Mouse (Mus musculus): ENCODE measurements around the gene Gm13030. TPM values are rescaled to one million over a fixed set of nuclear protein-coding genes. Genes with fewer than 3 reads are reported as not detected.
"Not testable (repeated sequence)": the region's sequence is repeated elsewhere in the genome, so short reads cannot be mapped to it uniquely, and the experiment has no call there.

Gm13030 gene
- polyA plus RNA-seq, 1 experiment from 2014 or later = not detected

DNA sequence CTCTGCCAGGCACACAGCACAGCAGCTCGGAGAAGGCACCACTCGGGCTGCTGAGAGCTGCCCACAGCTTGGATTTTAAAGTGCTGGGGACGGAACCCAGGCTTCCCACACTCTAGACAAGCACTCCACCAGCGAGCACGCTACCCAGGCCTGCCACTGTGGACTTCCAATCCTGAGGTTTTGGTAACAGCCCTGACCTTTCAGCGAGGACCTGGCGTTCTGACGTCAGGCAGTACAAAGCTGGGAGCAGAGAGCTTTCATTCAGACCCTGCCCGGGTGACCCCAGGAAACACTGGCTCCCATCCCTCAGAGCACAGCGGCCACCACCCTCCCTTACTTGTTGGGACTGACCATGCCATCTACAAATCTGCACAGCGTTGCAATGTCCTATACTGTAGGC, 20.0 kb upstream of the Gm13030 start:
- WGBS (ENCODE audit: insufficient replicate concordance) = 79% methylated on average over 11 of the region's 11 CpGs
- H3K4me3 ChIP-seq (ENCODE audit: low read depth, low read length); H3K27ac ChIP-seq (ENCODE audit: low read length); H3K4me1 ChIP-seq (ENCODE audit: control insufficient read depth, low read depth, low read length); H3K9ac ChIP-seq (ENCODE audit: low read depth, low read length); H3K27me3 ChIP-seq (ENCODE audit: control insufficient read depth, insufficient read depth, low read depth, low read length); ATAC-seq (ENCODE audit: low read depth); H3K4me2 ChIP-seq (ENCODE audit: low read depth, low read length); H3K36me3 ChIP-seq (ENCODE audit: control insufficient read depth, insufficient read depth); H3K9me3 ChIP-seq (replicated peaks; ENCODE audit: control insufficient read depth, low read length): not testable (repeated sequence)

DNA sequence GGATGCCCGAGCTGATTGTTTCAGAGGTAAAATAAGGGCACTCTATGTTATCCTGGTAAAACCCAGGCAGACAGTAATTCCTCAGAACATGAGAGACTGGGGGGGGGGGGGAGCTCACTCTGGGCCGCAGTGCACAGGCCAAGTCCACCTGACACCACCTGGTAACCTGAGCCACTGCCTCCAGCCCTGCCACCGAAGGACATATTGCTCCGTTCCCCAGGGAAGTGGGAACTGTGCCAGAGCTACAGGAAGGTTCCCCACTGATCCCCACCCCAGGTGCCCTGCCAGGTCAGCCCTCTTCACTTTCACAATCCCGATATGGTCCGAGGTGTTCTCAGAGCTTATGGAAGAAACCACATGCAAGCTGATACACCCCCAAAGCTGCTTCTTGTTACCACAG, 18.9 kb upstream of the Gm13030 start:
- no peaks in the 10 kb centered on the region for H3K27me3 ChIP-seq (ENCODE audit: control insufficient read depth, insufficient read depth, low read depth, low read length)
- 72% methylated on average over 6 of the region's 6 CpGs for WGBS (ENCODE audit: insufficient replicate concordance)
- H3K36me3 ChIP-seq (ENCODE audit: control insufficient read depth, insufficient read depth) = peaks cover 3% of the 10 kb centered on the region; the same call in 1 of the 2 replicates
- no peak overlapping the region for H3K4me3 ChIP-seq (ENCODE audit: low read depth, low read length)
- no peak overlapping the region for H3K4me2 ChIP-seq (ENCODE audit: low read depth, low read length)
- H3K9ac ChIP-seq (ENCODE audit: low read depth, low read length) = no peak overlapping the region
- H3K4me1 ChIP-seq (ENCODE audit: control insufficient read depth, low read depth, low read length) = no peaks in the 10 kb centered on the region
- H3K27ac ChIP-seq (ENCODE audit: low read length) = no peak overlapping the region
- no peak for ATAC-seq (ENCODE audit: low read depth)
- no peaks in the 10 kb centered on the region for H3K9me3 ChIP-seq (replicated peaks; ENCODE audit: control insufficient read depth, low read length)

DNA sequence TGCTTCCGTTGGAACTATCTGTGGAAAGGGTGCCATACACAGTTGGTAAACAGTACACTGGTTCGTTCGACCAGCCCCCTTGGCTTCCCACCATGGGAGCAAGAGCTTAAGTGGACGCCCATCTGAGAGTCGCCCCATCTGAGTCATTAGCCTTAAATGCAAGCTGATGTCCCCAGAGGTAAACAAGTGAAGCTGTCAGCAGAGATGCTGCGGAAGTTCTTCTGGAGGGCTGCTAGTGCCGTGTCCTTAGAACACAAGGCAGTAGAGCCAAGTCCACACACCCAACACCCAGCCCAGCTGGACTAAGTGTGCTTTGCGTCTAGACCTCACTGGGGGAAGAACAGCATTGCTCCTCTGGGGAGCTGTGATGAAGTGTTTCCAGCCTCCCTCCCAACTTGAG, 15.9 kb upstream of the Gm13030 start:
- Histone ChIP-seq H3K36me3 (ENCODE audit: control insufficient read depth, insufficient read depth) (no peaks in the 10 kb centered on the region), H3K9ac (ENCODE audit: low read depth, low read length) (no peak overlapping the region), H3K4me3 (ENCODE audit: low read depth, low read length) (no peak overlapping the region), H3K4me1 (ENCODE audit: control insufficient read depth, low read depth, low read length) (no peaks in the 10 kb centered on the region), H3K27ac (ENCODE audit: low read length) (no peak overlapping the region), H3K27me3 (ENCODE audit: control insufficient read depth, insufficient read depth, low read depth, low read length) (no peaks in the 10 kb centered on the region), H3K9me3 (replicated peaks; ENCODE audit: control insufficient read depth, low read length) (no peaks in the 10 kb centered on the region), H3K4me2 (ENCODE audit: low read depth, low read length) (no peak overlapping the region)
- 55% methylated on average over 8 of the region's 8 CpGs for WGBS (ENCODE audit: insufficient replicate concordance)
- ATAC-seq (ENCODE audit: low read depth) = no peak

GRCm38 (mm10) chr4:138889165-138889564, 15.4 kb upstream of the Gm13030 start:
- H3K4me2 ChIP-seq (ENCODE audit: low read depth, low read length) = no peak overlapping the region
- no peaks in the 10 kb centered on the region for H3K27me3 ChIP-seq (ENCODE audit: control insufficient read depth, insufficient read depth, low read depth, low read length)
- WGBS (ENCODE audit: insufficient replicate concordance) = 59% methylated on average over 7 of the region's 7 CpGs
- no peaks in the 10 kb centered on the region for H3K4me1 ChIP-seq (ENCODE audit: control insufficient read depth, low read depth, low read length)
- H3K9ac ChIP-seq (ENCODE audit: low read depth, low read length) = no peak overlapping the region
- no peak overlapping the region for H3K27ac ChIP-seq (ENCODE audit: low read length)
- H3K9me3 ChIP-seq (replicated peaks; ENCODE audit: control insufficient read depth, low read length) = no peaks in the 10 kb centered on the region
- H3K36me3 ChIP-seq (ENCODE audit: control insufficient read depth, insufficient read depth) = no peaks in the 10 kb centered on the region
- ATAC-seq (ENCODE audit: low read depth) = no peak
- H3K4me3 ChIP-seq (ENCODE audit: low read depth, low read length) = no peak overlapping the region

- no peak overlapping the region for H3K9ac ChIP-seq (ENCODE audit: low read depth, low read length)
- WGBS (ENCODE audit: insufficient replicate concordance) = 5% methylated on average over 6 of the region's 6 CpGs
- no peaks in the 10 kb centered on the region for H3K27me3 ChIP-seq (ENCODE audit: control insufficient read depth, insufficient read depth, low read depth, low read length)
- no peak overlapping the region for H3K27ac ChIP-seq (ENCODE audit: low read length)
- no peak for ATAC-seq (ENCODE audit: low read depth)
- H3K4me3 ChIP-seq (ENCODE audit: low read depth, low read length) = no peak overlapping the region
- no peak overlapping the region for H3K4me2 ChIP-seq (ENCODE audit: low read depth, low read length)
- H3K36me3 ChIP-seq (ENCODE audit: control insufficient read depth, insufficient read depth) = no peaks in the 10 kb centered on the region
- H3K4me1 ChIP-seq (ENCODE audit: control insufficient read depth, low read depth, low read length) = no peaks in the 10 kb centered on the region
- H3K9me3 ChIP-seq (replicated peaks; ENCODE audit: control insufficient read depth, low read length) = no peaks in the 10 kb centered on the region
These were observed 10.5 kb upstream of the Gm13030 start for GRCm38 (mm10) chr4:138884261-138884660.

DNA sequence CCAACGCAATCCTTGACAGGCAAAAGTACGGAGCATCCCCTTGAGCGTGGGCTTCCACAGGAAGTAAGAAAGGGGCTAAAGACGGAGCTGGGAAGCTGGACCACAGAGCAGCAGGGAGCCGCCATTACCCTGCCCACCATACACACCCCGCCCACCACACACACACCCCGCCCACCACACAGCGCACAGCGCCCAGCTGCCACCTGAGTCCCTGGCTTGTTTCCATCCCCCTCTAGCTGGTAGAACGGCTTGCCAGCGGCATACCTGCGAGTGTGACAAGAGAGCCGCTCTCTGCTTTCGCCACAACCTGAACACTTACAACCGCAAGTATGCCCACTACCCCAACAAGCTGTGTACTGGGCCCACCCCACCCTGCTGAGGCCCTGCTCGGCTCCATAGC, 8.4 kb upstream of the Gm13030 start:
- ATAC-seq (ENCODE audit: low read depth) = no peak
- no peaks in the 10 kb centered on the region for H3K36me3 ChIP-seq (ENCODE audit: control insufficient read depth, insufficient read depth)
- H3K27ac ChIP-seq (ENCODE audit: low read length) = no peak overlapping the region
- H3K27me3 ChIP-seq (ENCODE audit: control insufficient read depth, insufficient read depth, low read depth, low read length) = no peaks in the 10 kb centered on the region
- no peak overlapping the region for H3K4me2 ChIP-seq (ENCODE audit: low read depth, low read length)
- H3K4me3 ChIP-seq (ENCODE audit: low read depth, low read length) = no peak overlapping the region
- WGBS (ENCODE audit: insufficient replicate concordance) = 15% methylated on average over 16 of the region's 16 CpGs
- H3K9me3 ChIP-seq (replicated peaks; ENCODE audit: control insufficient read depth, low read length) = no peaks in the 10 kb centered on the region
- no peaks in the 10 kb centered on the region for H3K4me1 ChIP-seq (ENCODE audit: control insufficient read depth, low read depth, low read length)
- H3K9ac ChIP-seq (ENCODE audit: low read depth, low read length) = no peak overlapping the region

- H3K4me2 ChIP-seq (ENCODE audit: low read depth, low read length) = no peak overlapping the region
- no peaks in the 10 kb centered on the region for H3K4me1 ChIP-seq (ENCODE audit: control insufficient read depth, low read depth, low read length)
- H3K9me3 ChIP-seq (replicated peaks; ENCODE audit: control insufficient read depth, low read length) = no peaks in the 10 kb centered on the region
- no peak for ATAC-seq (ENCODE audit: low read depth)
- H3K27me3 ChIP-seq (ENCODE audit: control insufficient read depth, insufficient read depth, low read depth, low read length) = no peaks in the 10 kb centered on the region
- no peak overlapping the region for H3K9ac ChIP-seq (ENCODE audit: low read depth, low read length)
- no peaks in the 10 kb centered on the region for H3K36me3 ChIP-seq (ENCODE audit: control insufficient read depth, insufficient read depth)
- no peak overlapping the region for H3K4me3 ChIP-seq (ENCODE audit: low read depth, low read length)
- H3K27ac ChIP-seq (ENCODE audit: low read length) = no peak overlapping the region
- 67% methylated on average over 7 of the region's 7 CpGs for WGBS (ENCODE audit: insufficient replicate concordance)
These were observed 7.2 kb upstream of the Gm13030 start for GRCm38 (mm10) chr4:138880811-138881584.

GRCm38 (mm10) chr4:138879808-138880207, 6.0 kb upstream of the Gm13030 start:
- 72% methylated on average over 11 of the region's 11 CpGs for WGBS (ENCODE audit: insufficient replicate concordance)

DNA sequence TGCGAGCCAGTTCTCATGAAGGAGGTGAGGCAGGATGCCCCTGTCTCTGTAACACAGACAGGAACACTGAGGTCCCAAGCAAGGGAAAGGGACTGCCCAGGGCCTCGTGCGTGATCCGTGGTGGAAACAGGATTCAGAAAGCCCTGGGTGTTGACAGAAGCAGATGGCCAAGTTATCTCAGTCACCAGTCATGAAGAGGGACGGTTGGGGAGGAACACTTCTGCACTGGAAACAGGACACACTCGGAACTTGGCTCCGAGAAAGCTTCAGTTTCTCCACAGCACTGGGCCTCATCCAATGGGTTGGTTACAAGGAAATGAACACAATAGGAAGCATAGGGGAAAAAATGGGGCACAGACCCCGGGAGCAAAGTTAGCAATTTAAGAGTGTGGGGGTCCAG, 5.0 kb upstream of the Gm13030 start:
- Histone ChIP-seq H3K4me1 (ENCODE audit: control insufficient read depth, low read depth, low read length) (no peaks in the 10 kb centered on the region), H3K9me3 (replicated peaks; ENCODE audit: control insufficient read depth, low read length) (no peaks in the 10 kb centered on the region), H3K36me3 (ENCODE audit: control insufficient read depth, insufficient read depth) (no peaks in the 10 kb centered on the region), H3K4me2 (ENCODE audit: low read depth, low read length) (no peak overlapping the region), H3K27ac (ENCODE audit: low read length) (no peak overlapping the region), H3K4me3 (ENCODE audit: low read depth, low read length) (no peak overlapping the region), H3K9ac (ENCODE audit: low read depth, low read length) (no peak overlapping the region), H3K27me3 (ENCODE audit: control insufficient read depth, insufficient read depth, low read depth, low read length) (no peaks in the 10 kb centered on the region)
- ATAC-seq (ENCODE audit: low read depth) = no peak
- 42% methylated on average over 8 of the region's 8 CpGs for whole genome bisulfite sequencing (ENCODE audit: insufficient replicate concordance)

More at GRCm38 (mm10) chr4:138879808-138880207, 6.0 kb upstream of the Gm13030 start:
- no peak overlapping the region for H3K4me3 ChIP-seq (ENCODE audit: low read depth, low read length)
- H3K27ac ChIP-seq (ENCODE audit: low read length) = no peak overlapping the region
- H3K27me3 ChIP-seq (ENCODE audit: control insufficient read depth, insufficient read depth, low read depth, low read length) = no peaks in the 10 kb centered on the region
- no peak for ATAC-seq (ENCODE audit: low read depth)
- no peaks in the 10 kb centered on the region for H3K4me1 ChIP-seq (ENCODE audit: control insufficient read depth, low read depth, low read length)
- H3K4me2 ChIP-seq (ENCODE audit: low read depth, low read length) = no peak overlapping the region
- H3K9ac ChIP-seq (ENCODE audit: low read depth, low read length) = no peak overlapping the region
- no peaks in the 10 kb centered on the region for H3K36me3 ChIP-seq (ENCODE audit: control insufficient read depth, insufficient read depth)
- H3K9me3 ChIP-seq (replicated peaks; ENCODE audit: control insufficient read depth, low read length) = no peaks in the 10 kb centered on the region
